Mouse (Mus musculus): ENCODE measurements around the gene Lrrtm4. TPM values are rescaled to one million over a fixed set of nuclear protein-coding genes. Genes with fewer than 3 reads are reported as not detected.
A peak's percentile ranks its signal among the peaks of the same experiment; 100 is the strongest.

Gene Lrrtm4
- polyA plus RNA-seq, 1 experiment from 2014 or later = not detected

GRCm38 (mm10) chr6:80476153-80476552 lies 457.5 kb downstream of the Lrrtm4 start:
- no peaks in the 10 kb centered on the region for H3K4me1 ChIP-seq (ENCODE audit: insufficient read depth)
- whole genome bisulfite sequencing (ENCODE audit: insufficient replicate concordance) = 76% methylated on average over 3 of the region's 3 CpGs
- no peaks in the 10 kb centered on the region for H3K27me3 ChIP-seq (ENCODE audit: insufficient read depth, low read length)
- no peak overlapping the region for H3K4me2 ChIP-seq (ENCODE audit: low read depth, low read length)
- H3K9ac ChIP-seq (replicated peaks) = no peak overlapping the region
- no peaks in the 10 kb centered on the region for H3K36me3 ChIP-seq (replicated peaks; ENCODE audit: insufficient read depth, low read length)
- H3K4me3 ChIP-seq (ENCODE audit: low read depth, low read length) = no peak overlapping the region
- no peak for TF ChIP-seq CTCF (IDR thresholded peaks at IDR 0.05; ENCODE audit: low read depth)
- TF ChIP-seq EP300 (IDR thresholded peaks at IDR 0.05; ENCODE audit: low read depth) = no peak
- no peak overlapping the region for H3K27ac ChIP-seq (ENCODE audit: low read depth)
- ATAC-seq (no peak), DNase-seq (no peak)
- H3K9me3 ChIP-seq (ENCODE audit: low read length) = no peaks in the 10 kb centered on the region

- ATAC-seq (no peak), DNase-seq (no peak)
- Histone ChIP-seq H3K9me3 (ENCODE audit: low read length) (no peaks in the 10 kb centered on the region), H3K4me2 (ENCODE audit: low read depth, low read length) (no peak overlapping the region), H3K4me1 (ENCODE audit: insufficient read depth) (0 out of 2 replicates have a peak, but pooled peaks cover 3% of the 10 kb centered on the region), H3K27me3 (ENCODE audit: insufficient read depth, low read length) (no peaks in the 10 kb centered on the region), H3K36me3 (replicated peaks; ENCODE audit: insufficient read depth, low read length) (no peaks in the 10 kb centered on the region), H3K27ac (ENCODE audit: low read depth) (no peak overlapping the region), H3K9ac (replicated peaks) (no peak overlapping the region), H3K4me3 (ENCODE audit: low read depth, low read length) (no peak overlapping the region)
- no peak for TF ChIP-seq CTCF (IDR thresholded peaks at IDR 0.05; ENCODE audit: low read depth)
- no peak for TF ChIP-seq EP300 (IDR thresholded peaks at IDR 0.05; ENCODE audit: low read depth)
- 18% methylated on average over 1 of the region's 1 CpGs for WGBS (ENCODE audit: insufficient replicate concordance)
These were observed 526.3 kb downstream of the Lrrtm4 start for GRCm38 (mm10) chr6:80545017-80545416.

GRCm38 (mm10) chr6:80549907-80550306 lies 531.2 kb downstream of the Lrrtm4 start:
- Histone ChIP-seq H3K4me1 (ENCODE audit: insufficient read depth) (0 out of 2 replicates have a peak, but pooled peaks cover 6% of the 10 kb centered on the region), H3K27me3 (ENCODE audit: insufficient read depth, low read length) (no peaks in the 10 kb centered on the region), H3K4me3 (ENCODE audit: low read depth, low read length) (no peak overlapping the region), H3K9me3 (ENCODE audit: low read length) (no peaks in the 10 kb centered on the region), H3K4me2 (ENCODE audit: low read depth, low read length) (no peak overlapping the region), H3K27ac (ENCODE audit: low read depth) (no peak overlapping the region), H3K36me3 (replicated peaks; ENCODE audit: insufficient read depth, low read length) (no peaks in the 10 kb centered on the region), H3K9ac (replicated peaks) (no peak overlapping the region)
- ATAC-seq (no peak), DNase-seq (no peak)
- no peak for TF ChIP-seq CTCF (IDR thresholded peaks at IDR 0.05; ENCODE audit: low read depth)
- TF ChIP-seq EP300 (IDR thresholded peaks at IDR 0.05; ENCODE audit: low read depth) = no peak

GRCm38 (mm10) chr6:80553398-80553797 lies 534.7 kb downstream of the Lrrtm4 start:
- Histone ChIP-seq H3K4me1 (ENCODE audit: insufficient read depth) (0 out of 2 replicates have a peak, but pooled peaks cover 4% of the 10 kb centered on the region), H3K27ac (ENCODE audit: low read depth) (no peak overlapping the region), H3K27me3 (ENCODE audit: insufficient read depth, low read length) (no peaks in the 10 kb centered on the region), H3K9me3 (ENCODE audit: low read length) (no peaks in the 10 kb centered on the region), H3K4me2 (ENCODE audit: low read depth, low read length) (no peak overlapping the region), H3K9ac (replicated peaks) (no peak overlapping the region), H3K4me3 (ENCODE audit: low read depth, low read length) (no peak overlapping the region), H3K36me3 (replicated peaks; ENCODE audit: insufficient read depth, low read length) (no peaks in the 10 kb centered on the region)
- DNase-seq (no peak), ATAC-seq (no peak)
- 93% methylated on average over 2 of the region's 2 CpGs for WGBS (ENCODE audit: insufficient replicate concordance)
- TF ChIP-seq CTCF (IDR thresholded peaks at IDR 0.05; ENCODE audit: low read depth) (no peak), EP300 (IDR thresholded peaks at IDR 0.05; ENCODE audit: low read depth) (no peak)

- H3K9ac ChIP-seq (replicated peaks) = no peak overlapping the region
- H3K9me3 ChIP-seq (ENCODE audit: low read length) = no peaks in the 10 kb centered on the region
- H3K27ac ChIP-seq (ENCODE audit: low read depth) = no peak overlapping the region
- no peaks in the 10 kb centered on the region for H3K27me3 ChIP-seq (ENCODE audit: insufficient read depth, low read length)
- DNase-seq (no peak), ATAC-seq (peak; percentile 68)
- no peak overlapping the region for H3K4me3 ChIP-seq (ENCODE audit: low read depth, low read length)
- TF ChIP-seq EP300 (IDR thresholded peaks at IDR 0.05; ENCODE audit: low read depth) (no peak), CTCF (IDR thresholded peaks at IDR 0.05; ENCODE audit: low read depth) (no peak)
- no peaks in the 10 kb centered on the region for H3K36me3 ChIP-seq (replicated peaks; ENCODE audit: insufficient read depth, low read length)
- no peak overlapping the region for H3K4me2 ChIP-seq (ENCODE audit: low read depth, low read length)
- H3K4me1 ChIP-seq (ENCODE audit: insufficient read depth) = 0 out of 2 replicates have a peak, but pooled peaks cover 4% of the 10 kb centered on the region
These were observed 536.3 kb downstream of the Lrrtm4 start for GRCm38 (mm10) chr6:80554991-80555390.

GRCm38 (mm10) chr6:80577227-80577626 lies 558.5 kb downstream of the Lrrtm4 start:
- Histone ChIP-seq H3K4me3 (ENCODE audit: low read depth, low read length) (no peak overlapping the region), H3K9ac (replicated peaks) (no peak overlapping the region), H3K27ac (ENCODE audit: low read depth) (no peak overlapping the region), H3K4me2 (ENCODE audit: low read depth, low read length) (no peak overlapping the region), H3K36me3 (replicated peaks; ENCODE audit: insufficient read depth, low read length) (no peaks in the 10 kb centered on the region), H3K27me3 (ENCODE audit: insufficient read depth, low read length) (no peaks in the 10 kb centered on the region), H3K9me3 (ENCODE audit: low read length) (no peaks in the 10 kb centered on the region), H3K4me1 (ENCODE audit: insufficient read depth) (no peaks in the 10 kb centered on the region)
- no peak for DNase-seq
- WGBS (ENCODE audit: insufficient replicate concordance) = 77% methylated on average over 2 of the region's 2 CpGs
- no peak for ATAC-seq
- no peak for TF ChIP-seq CTCF (IDR thresholded peaks at IDR 0.05; ENCODE audit: low read depth)
- no peak for TF ChIP-seq EP300 (IDR thresholded peaks at IDR 0.05; ENCODE audit: low read depth)

GRCm38 (mm10) chr6:80582225-80582624 lies 563.5 kb downstream of the Lrrtm4 start:
- Histone ChIP-seq H3K27ac (ENCODE audit: low read depth) (no peak overlapping the region), H3K4me2 (ENCODE audit: low read depth, low read length) (no peak overlapping the region), H3K27me3 (ENCODE audit: insufficient read depth, low read length) (no peaks in the 10 kb centered on the region), H3K4me3 (ENCODE audit: low read depth, low read length) (no peak overlapping the region), H3K4me1 (ENCODE audit: insufficient read depth) (no peaks in the 10 kb centered on the region), H3K36me3 (replicated peaks; ENCODE audit: insufficient read depth, low read length) (no peaks in the 10 kb centered on the region), H3K9me3 (ENCODE audit: low read length) (no peaks in the 10 kb centered on the region), H3K9ac (replicated peaks) (no peak overlapping the region)
- TF ChIP-seq CTCF (IDR thresholded peaks at IDR 0.05; ENCODE audit: low read depth) (no peak), EP300 (IDR thresholded peaks at IDR 0.05; ENCODE audit: low read depth) (no peak)
- DNase-seq (no peak), ATAC-seq (no peak)
- WGBS (ENCODE audit: insufficient replicate concordance) = 38% methylated on average over 1 of the region's 1 CpGs
